Mouse (Mus musculus) bone marrow macrophage, adult 2 months (primary cell): ENCODE measurements at regions not wholly inside any gene's neighbourhood (a gene's known extent, or its start where the extent isn't known, plus 50 kb on each side); places are given as distances from the start of the nearest gene placed in this dataset.
"Not testable (repeated sequence)": the region's sequence is repeated elsewhere in the genome, so short reads cannot be mapped to it uniquely, and the experiment has no call there.

Source experiments
- H3K27ac ChIP-seq: 2 replicates; pipeline ENCODE4 v1.5.1; 2012; ENCODE audit warnings: low read depth, low read length; ENCODE audit not compliant: insufficient read depth
- H3K4me1 ChIP-seq: 2 replicates; pipeline ENCODE4 v1.6.1; 2012; ENCODE audit warnings: low read length; ENCODE audit not compliant: control insufficient read depth, insufficient read depth
- H3K4me3 ChIP-seq: 2 replicates; pipeline ENCODE4 v1.5.1; 2012; ENCODE audit warnings: mild to moderate bottlenecking, low read length, moderate library complexity; ENCODE audit not compliant: insufficient read depth
- CTCF ChIP-seq: IDR thresholded peaks from 2 replicates; pipeline ENCODE4 v1.5.1; 2012; ENCODE audit warnings: low read depth, mild to moderate bottlenecking, low read length, moderate library complexity
- POLR2A ChIP-seq: IDR thresholded peaks from 2 replicates; pipeline ENCODE4 v1.6.1; 2012; ENCODE audit warnings: mild to moderate bottlenecking, low read depth, low read length, borderline replicate concordance

DNA sequence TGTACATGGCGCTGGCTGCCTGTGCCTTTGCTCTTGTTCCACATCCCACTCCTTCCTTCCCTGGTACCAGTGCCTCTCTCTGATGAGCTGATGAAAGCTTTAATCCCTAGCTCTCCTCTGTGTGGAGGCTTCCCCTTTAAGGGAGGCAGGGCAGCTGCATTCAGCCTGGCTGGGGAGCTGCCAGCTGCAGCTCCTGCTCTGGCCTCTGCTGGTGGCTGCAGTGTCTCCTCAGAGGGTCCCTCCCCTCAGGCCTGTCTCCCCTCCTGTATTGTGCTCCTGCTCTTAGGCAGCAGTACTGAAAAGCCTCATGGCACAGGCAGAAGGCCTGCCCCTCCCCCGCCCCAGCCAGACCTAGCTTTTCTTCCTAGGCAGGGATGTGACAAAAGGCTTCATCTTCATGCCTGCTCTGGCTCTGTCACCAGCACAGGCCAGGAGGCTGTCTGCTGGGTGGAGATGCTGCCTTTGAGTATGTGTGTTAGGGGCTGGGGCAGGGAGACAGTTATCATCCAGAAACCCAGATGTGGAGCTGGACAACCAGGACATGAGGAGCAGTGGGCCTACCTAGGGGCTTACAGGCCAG is 97.7 kb upstream of the Zcchc13 start:
- not testable (repeated sequence) for H3K4me3 ChIP-seq, H3K27ac ChIP-seq
- peaks cover 17% of the 10 kb centered on the region for H3K4me1 ChIP-seq

DNA sequence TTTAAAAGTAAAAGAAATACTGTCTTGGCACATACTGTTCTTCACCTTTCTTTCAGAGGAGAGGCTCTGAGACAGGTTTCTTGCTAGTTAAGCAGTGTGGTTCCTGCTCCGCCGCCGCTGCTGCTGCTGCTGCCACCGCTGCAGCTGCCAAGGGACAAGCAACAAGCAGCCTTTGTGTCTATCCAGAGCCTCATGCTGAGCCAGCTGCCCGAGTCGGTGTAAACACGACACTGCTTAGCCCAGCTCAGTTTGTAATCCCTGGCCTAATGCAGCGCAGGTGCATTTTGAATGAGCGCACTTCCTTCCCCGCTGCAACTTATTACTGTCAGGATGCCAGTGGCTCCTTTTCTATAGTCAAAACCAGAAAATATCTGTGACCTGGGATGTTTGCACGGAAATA is 97.1 kb upstream of the Zcchc13 start:
- Histone ChIP-seq H3K4me1 (peaks cover 16% of the 10 kb centered on the region), H3K27ac (no peak overlapping the region)
- no peak for TF ChIP-seq POLR2A
- no peak for TF ChIP-seq CTCF

GRCm38 (mm10) chrX:103533831-103534230 is 96.6 kb upstream of the Zcchc13 start:
- Histone ChIP-seq H3K27ac (no peak overlapping the region), H3K4me3 (no peak overlapping the region), H3K4me1 (peaks cover 12% of the 10 kb centered on the region)
- TF ChIP-seq POLR2A (no peak), CTCF (no peak)

More for the DNA sequence above, 97.1 kb upstream of the Zcchc13 start:
- no peak overlapping the region for H3K4me3 ChIP-seq

GRCm38 (mm10) chrX:103546490-103547202 is 83.7 kb upstream of the Zcchc13 start:
- H3K4me3 ChIP-seq: no peak overlapping the region
- H3K4me1 ChIP-seq: peaks cover 13% of the 10 kb centered on the region
- no peak overlapping the region for H3K27ac ChIP-seq
- TF ChIP-seq CTCF: no peak
- TF ChIP-seq POLR2A: no peak

DNA sequence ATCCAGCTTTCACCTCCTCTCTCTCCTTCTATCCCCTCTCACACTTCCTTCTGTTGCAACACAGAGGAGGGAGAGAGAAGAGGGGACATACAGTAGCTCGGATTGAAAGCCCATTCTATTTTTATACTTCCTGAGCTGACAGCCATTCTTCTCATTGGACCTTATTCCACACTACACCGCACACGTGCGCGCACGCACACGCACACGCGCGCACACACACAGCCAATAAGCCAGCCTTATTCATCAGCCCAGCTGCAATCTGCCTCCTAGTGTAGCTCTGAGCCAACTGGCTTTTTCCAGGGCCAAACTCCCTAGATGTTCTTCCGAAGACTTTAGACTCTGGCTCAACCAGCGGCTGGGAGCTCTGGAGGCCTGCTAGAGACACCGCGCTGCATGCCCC is 79.1 kb upstream of the Zcchc13 start:
- Histone ChIP-seq H3K4me3 (no peak overlapping the region), H3K27ac (peak overlapping the region; percentile 90), H3K4me1 (peaks cover 47% of the 10 kb centered on the region)
- no peak for TF ChIP-seq CTCF
- TF ChIP-seq POLR2A: no peak

GRCm38 (mm10) chrX:103553196-103553595 is 77.2 kb upstream of the Zcchc13 start:
- H3K4me3 ChIP-seq: no peak overlapping the region
- H3K27ac ChIP-seq: peak overlapping the region; percentile 81
- peaks cover 59% of the 10 kb centered on the region for H3K4me1 ChIP-seq
- TF ChIP-seq CTCF: no peak

- no peak for TF ChIP-seq POLR2A
- no peak for TF ChIP-seq CTCF
- Histone ChIP-seq H3K27ac (peak overlapping the region; percentile 81), H3K4me1 (peaks cover 59% of the 10 kb centered on the region), H3K4me3 (no peak overlapping the region)
Measured at GRCm38 (mm10) chrX:103553605-103554004, 76.8 kb upstream of the Zcchc13 start.

GRCm38 (mm10) chrX:103555041-103555986 is 75.1 kb upstream of the Zcchc13 start:
- H3K4me3 ChIP-seq: not testable (repeated sequence)
- Histone ChIP-seq H3K27ac (peak overlapping the region; percentile 87), H3K4me1 (peaks cover 55% of the 10 kb centered on the region)

GRCm38 (mm10) chrX:103556046-103556445 is 74.3 kb upstream of the Zcchc13 start:
- H3K27ac ChIP-seq: peak overlapping the region; percentile 87
- H3K4me3 ChIP-seq: no peak overlapping the region
- TF ChIP-seq CTCF (no peak), POLR2A (no peak)
- peaks cover 49% of the 10 kb centered on the region for H3K4me1 ChIP-seq

GRCm38 (mm10) chrX:103556681-103557490 is 73.5 kb upstream of the Zcchc13 start:
- no peak for TF ChIP-seq CTCF
- peak overlapping the region; percentile 87 for H3K27ac ChIP-seq

More at GRCm38 (mm10) chrX:103556681-103557490, 73.5 kb upstream of the Zcchc13 start:
- no peak overlapping the region for H3K4me3 ChIP-seq
- peaks cover 44% of the 10 kb centered on the region for H3K4me1 ChIP-seq
